ENCODE assay signal across 24 mouse cellular contexts in genomic region chr1:60569741-60570140, GRCm38 (mm10). TPM values are rescaled to one million over a fixed set of nuclear protein-coding genes. Genes with fewer than 3 reads are reported as not detected.
A peak's percentile ranks its signal among the peaks of the same experiment; 100 is the strongest.
DNase-seq lines count a peak whose midpoint lies in the region; ATAC-seq and TF ChIP-seq lines count a peak whose summit lies in the region.
"Had no signal": no experiment of that assay in that cellular context is flagged by ENCODE, and none has a peak within 500 bp of the region (broad histone marks: within the 10 kb centered on the region; RNA-seq: fewer than 3 reads in every experiment).

No protein-coding gene starts in this region.

- DNase-seq in heart, adult 11 months, result peak; percentile 62
- no peak for DNase-seq in heart, postnatal 14 days
- DNase-seq in retina, adult 2 months (ENCODE audit: low read depth, low spot score), result peak; percentile 56
- no peak for DNase-seq in retina, postnatal 1 day
- DNase-seq in forebrain, embryonic 14.5 days (ENCODE audit: low spot score), result no peak
- DNase-seq in spleen, postnatal 36 days (ENCODE audit: low spot score in 2 of 2), result no peak
- DNase-seq: adrenal gland, adult 2 months; adrenal gland, postnatal 10 days; adrenal gland, postnatal 25 days; cerebellum, adult 11 months; cerebellum, adult 18-20 months; cerebellum, adult 8-10 months; cerebellum, adult 9-11 months; cerebellum, postnatal 14 days; cerebellum, postnatal 36 days; embryo, embryonic 11 days; forebrain, postnatal 0 days had no signal

- H3K4me3 ChIP-seq in E14TG2a.4 (replicated peaks; ENCODE audit: low read length), result 0 out of 2 replicates have a peak overlapping the region, but pooled peaks have one; percentile 48
- H3K4me3 ChIP-seq in forebrain, embryonic 14.5 days (ENCODE audit: low read depth, low read length), result no peak overlapping the region
- H3K4me3 ChIP-seq: embryonic facial prominence, embryonic 13.5 days; embryonic facial prominence, embryonic 15.5 days; erythroblast, embryonic 14.5 days; forebrain, embryonic 10.5 days; forebrain, embryonic 12.5 days; forebrain, embryonic 15.5 days had no signal

- H3K27me3 ChIP-seq in E14TG2a.4 (ENCODE audit: insufficient read depth, low read length), result no peaks in the 10 kb centered on the region
- H3K27me3 ChIP-seq in forebrain, embryonic 14.5 days (replicated peaks; ENCODE audit: control insufficient read depth, insufficient read depth, low read length), result no peaks in the 10 kb centered on the region
- H3K27me3 ChIP-seq: embryonic facial prominence, embryonic 13.5 days; embryonic facial prominence, embryonic 15.5 days; forebrain, embryonic 15.5 days had no signal

- H3K9ac ChIP-seq in forebrain, embryonic 14.5 days (ENCODE audit: low read length), result no peak overlapping the region
- H3K9ac ChIP-seq: embryonic facial prominence, embryonic 13.5 days; embryonic facial prominence, embryonic 15.5 days; forebrain, embryonic 12.5 days; forebrain, embryonic 15.5 days; forebrain, postnatal 0 days had no signal

- no peak overlapping the region for H3K27ac ChIP-seq in forebrain, embryonic 14.5 days (ENCODE audit: low read depth, low read length)
- H3K27ac ChIP-seq: embryonic facial prominence, embryonic 13.5 days; embryonic facial prominence, embryonic 15.5 days; forebrain, embryonic 10.5 days; forebrain, embryonic 12.5 days; forebrain, embryonic 15.5 days had no signal

- H3K9me3 ChIP-seq in E14TG2a.4 (ENCODE audit: low read length), result no peaks in the 10 kb centered on the region
- no peaks in the 10 kb centered on the region for H3K9me3 ChIP-seq in forebrain, embryonic 14.5 days (replicated peaks; ENCODE audit: control insufficient read depth, low read length)
- H3K9me3 ChIP-seq: embryonic facial prominence, embryonic 13.5 days; embryonic facial prominence, embryonic 15.5 days; forebrain, embryonic 10.5 days; forebrain, embryonic 12.5 days; forebrain, embryonic 15.5 days had no signal

- 90% methylated on average over 7 of the region's 7 CpGs for WGBS in forebrain, embryonic 14.5 days

- intact Hi-C loops in heart, postnatal 14 days (cut with DNase I), result loop anchor here (5.0 to 10.0 kb wide), 5 partner anchors 38 to 385 kb away; partner anchors contain the start of gene Cd28

- no peak for ATAC-seq in forebrain, embryonic 14.5 days
- ATAC-seq: forebrain, embryonic 15.5 days; forebrain, postnatal 0 days had no signal

- H3K4me2 ChIP-seq in forebrain, embryonic 14.5 days (ENCODE audit: low read length), result no peak overlapping the region
- H3K4me2 ChIP-seq: embryonic facial prominence, embryonic 13.5 days; embryonic facial prominence, embryonic 15.5 days; forebrain, embryonic 12.5 days; forebrain, embryonic 15.5 days had no signal

- no peaks in the 10 kb centered on the region for H3K36me3 ChIP-seq in E14TG2a.4 (ENCODE audit: insufficient read depth, low read length)
- no peaks in the 10 kb centered on the region for H3K36me3 ChIP-seq in forebrain, embryonic 14.5 days (ENCODE audit: control insufficient read depth, insufficient read depth, low read length)
- H3K36me3 ChIP-seq: embryonic facial prominence, embryonic 13.5 days; embryonic facial prominence, embryonic 15.5 days; forebrain, embryonic 10.5 days; forebrain, embryonic 12.5 days; forebrain, embryonic 15.5 days had no signal

- peaks cover 28% of the 10 kb centered on the region for H3K4me1 ChIP-seq in E14TG2a.4 (replicated peaks; ENCODE audit: low read depth, low read length)
- peaks cover 1% of the 10 kb centered on the region; the same call in 1 of the 2 replicates for H3K4me1 ChIP-seq in forebrain, embryonic 14.5 days (ENCODE audit: control insufficient read depth, insufficient read depth, low read length)

- TF ChIP-seq CTCF in E14TG2a.4 (conservative IDR thresholded peaks at IDR 0.05; ENCODE audit: low read length), result no peak

RNA-seq across cellular contexts. Expression of gene Raph1, which starts 2.8 kb away (rescaled TPM):
- 100 to 1,000 TPM; 155 to 156 TPM for total RNA-seq in heart, postnatal 14 days (2021)
- polyA plus RNA-seq in forebrain, embryonic 14.5 days (2014; fragmentation: Nextera tagmentation; extraction: Ambion mirVana), result 20.9 and 21.0 TPM in 2 replicates

Comparison
In these comparisons a context has a peak if more than half of its experiments do, and no peak if none do; other contexts are left out.
1. DNase-seq: peak in heart, adult 11 months (single experiment) and retina, adult 2 months (single experiment); none in heart, postnatal 14 days (0 of 2), retina, postnatal 1 day (single experiment), forebrain, embryonic 14.5 days (single experiment) and spleen, postnatal 36 days (0 of 2).